Mouse (Mus musculus) kidney, adult 11 months (tissue): ENCODE measurements around the gene Lin52.
"Not testable (repeated sequence)": the region's sequence is repeated elsewhere in the genome, so short reads cannot be mapped to it uniquely, and the experiment has no call there.

Source experiments
- DNase-seq: peaks from one replicate; pipeline ENCODE4 v3.0.0; 2022

Gene Lin52

DNA sequence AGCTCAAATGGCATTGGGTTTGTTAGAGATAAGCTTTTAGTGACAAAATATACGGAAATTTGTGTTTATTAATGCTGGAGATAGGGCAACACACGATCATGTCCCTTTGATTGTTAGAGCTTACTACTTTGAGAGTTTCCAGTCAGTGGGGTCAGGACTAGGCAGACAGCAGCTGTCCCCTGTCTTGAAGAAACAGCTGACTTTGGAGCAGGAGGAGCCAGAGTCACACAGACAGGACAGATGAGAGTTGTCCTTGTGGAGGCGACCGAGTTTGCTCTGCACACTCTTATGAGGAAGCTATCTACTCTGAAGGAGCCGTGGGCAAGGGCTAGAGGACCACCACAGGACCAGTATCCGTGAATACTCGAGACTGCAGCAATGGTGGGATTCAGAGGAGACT lies 27.7 kb downstream of the Lin52 start:
- no peak for DNase-seq

DNA sequence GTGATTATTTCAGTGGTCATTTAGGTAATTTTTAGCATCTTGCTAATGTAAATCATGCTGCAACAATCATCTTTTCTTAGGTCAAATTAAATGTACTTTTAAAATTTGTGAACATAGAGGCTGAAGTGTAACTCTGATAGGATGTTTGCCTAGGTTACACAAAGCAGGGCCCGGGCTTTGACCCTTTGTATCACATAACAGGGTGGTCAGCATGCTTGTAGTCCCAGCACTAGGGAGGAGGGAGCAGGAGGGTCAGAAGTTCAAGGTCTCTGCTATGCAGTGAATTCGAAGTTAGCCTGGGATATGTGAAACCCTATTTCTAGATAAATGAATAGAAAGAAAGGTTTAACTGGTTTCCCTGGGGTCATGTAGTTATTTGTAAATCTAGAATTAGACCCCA lies 30.0 kb downstream of the Lin52 start:
- DNase-seq, result no peak

DNA sequence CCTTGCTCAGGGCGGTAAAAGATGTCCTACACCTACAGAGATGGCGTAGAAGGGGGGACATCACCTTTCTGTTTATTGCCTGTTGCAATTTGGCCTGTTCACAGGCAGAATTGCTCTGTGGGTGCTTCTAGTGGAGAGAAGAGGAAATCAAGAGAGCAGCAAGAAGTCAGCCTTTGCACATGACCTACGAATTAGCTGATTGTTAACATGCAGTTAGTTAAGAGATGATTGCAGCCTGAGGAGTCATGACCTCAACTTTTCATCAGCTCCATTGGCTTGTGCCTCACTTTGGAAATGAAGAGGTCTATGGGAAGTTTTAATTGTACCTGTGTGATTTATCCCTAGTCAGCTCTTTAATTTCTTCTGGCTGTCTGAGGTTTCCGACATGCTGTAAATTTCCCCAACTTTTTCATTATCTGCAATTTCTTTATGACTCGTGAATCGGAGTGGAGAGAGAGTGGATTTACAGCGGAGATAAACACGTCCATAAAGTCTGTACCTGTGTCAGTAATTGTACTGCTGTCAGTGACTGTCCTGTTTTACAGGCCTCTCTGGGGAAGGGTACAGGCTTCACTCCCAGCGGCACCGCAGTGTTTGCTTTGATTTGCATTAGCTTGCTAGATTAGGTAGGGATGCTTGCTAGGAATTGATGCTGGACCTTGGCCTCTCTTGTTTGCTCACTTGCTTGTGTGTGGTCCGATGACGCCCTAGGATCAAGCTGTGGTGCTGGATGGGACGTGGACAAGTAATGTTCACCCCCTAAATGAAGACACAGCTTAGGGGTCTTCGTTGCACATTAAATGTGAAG lies 31.8 kb downstream of the Lin52 start:
- no peak for DNase-seq

DNA sequence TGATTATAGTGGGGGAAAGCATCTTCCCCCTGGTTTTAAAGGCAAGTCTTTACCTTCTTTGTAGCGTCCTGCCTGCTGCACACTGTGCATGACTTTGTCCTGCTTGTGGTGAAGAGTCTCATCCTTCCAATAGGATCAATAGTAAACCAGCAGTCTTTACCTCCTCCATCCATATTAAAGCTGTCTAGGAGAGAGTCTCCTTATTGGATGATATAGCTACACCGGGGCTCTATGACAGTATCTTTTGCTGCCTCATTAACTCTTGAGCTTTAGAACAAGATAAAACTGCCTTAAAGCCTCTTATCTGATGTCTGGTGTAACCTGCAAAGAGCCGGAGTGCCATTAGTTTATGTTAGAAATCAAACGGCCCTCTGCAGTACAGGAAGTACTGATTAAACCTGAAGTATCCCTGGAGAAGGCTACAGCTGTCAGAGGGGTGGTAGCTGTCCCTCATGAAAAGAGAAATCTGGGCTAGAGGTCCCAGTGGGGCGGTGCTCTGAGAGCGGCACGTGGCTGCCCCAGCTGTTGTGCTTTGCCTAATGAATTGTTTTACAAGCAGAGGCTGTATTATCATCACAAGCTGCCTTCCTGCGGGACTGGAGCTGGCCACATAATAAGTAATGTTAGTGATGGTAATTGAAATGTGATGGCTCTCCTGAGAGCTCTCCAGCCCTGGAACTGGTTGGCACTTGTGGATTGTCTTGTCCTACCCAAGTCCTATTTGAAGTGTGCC lies 36.3 kb downstream of the Lin52 start:
- DNase-seq, result peak; percentile 16

DNA sequence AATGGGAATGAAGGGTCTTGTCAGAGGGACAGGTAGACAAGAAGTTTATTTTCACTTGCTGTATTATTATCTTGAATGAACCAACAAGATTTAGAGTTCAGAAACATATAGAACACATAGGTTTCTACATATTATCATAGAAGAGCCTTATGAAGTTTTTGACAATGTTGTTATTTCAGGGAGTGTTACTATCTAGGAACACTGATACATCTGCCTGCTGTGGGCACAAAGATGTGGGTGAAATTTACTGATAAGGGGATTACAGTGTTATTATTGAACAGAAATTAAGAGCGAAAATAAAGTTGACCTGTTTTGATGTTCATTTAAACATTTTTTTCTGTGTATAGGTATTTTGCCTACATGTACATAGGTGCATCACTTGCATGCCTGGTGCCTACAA lies 45.6 kb downstream of the Lin52 start:
- DNase-seq, result no peak

DNA sequence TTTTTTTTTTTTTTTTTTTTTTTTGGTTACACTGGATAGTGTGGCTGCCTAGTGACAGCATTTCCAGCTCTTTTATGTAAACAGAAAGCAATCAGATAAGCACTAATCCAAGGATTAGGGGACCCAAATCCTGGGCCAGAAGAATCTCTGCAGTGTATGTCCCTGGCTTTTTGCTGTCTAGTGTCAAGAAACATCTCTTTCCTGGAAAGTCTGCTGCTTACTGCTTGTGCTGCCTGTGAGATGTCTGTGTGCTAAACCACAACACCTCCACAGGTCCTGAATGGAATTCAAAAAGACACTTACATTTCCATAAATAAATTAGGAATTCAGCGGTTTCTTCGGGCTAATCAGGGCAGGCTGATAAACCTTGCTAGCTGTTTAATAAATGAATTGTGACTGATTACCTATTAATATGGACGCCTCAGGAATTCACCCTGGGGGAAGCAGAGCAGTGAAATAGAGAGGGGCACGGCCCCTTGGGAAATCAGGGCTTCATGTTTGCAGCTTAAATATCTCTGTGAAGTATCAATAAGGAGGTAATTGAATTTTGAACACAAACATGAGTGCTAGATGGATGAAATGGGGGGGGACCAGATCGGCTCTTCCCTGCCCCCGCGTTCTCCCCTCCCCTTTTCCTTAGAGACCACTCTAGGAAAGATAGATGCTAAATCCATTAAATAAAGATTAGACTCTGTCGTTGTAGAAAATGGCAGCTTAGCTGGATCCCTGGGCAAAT lies 49.5 kb downstream of the Lin52 start:
- no peak for DNase-seq

DNA sequence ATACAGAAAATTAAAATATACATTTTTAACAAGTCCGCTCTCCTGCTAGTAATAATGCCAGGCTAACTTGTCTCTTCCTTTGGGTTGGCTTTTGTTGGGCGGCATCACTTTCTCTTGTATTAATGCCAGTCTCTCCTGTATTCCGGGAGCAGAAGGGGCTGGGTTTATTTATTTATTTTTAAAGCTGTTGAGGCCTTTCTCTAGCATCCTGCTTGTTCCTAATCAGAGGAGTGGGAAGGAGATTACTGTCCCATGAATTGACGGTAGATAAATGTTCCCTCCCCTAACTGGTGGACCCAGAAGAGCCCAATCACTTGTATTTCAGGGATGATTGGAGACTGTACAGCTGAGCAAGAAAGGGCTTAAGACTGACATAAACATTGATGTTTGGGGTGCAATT lies 50.1 kb downstream of the Lin52 start:
- DNase-seq, result no peak

DNA sequence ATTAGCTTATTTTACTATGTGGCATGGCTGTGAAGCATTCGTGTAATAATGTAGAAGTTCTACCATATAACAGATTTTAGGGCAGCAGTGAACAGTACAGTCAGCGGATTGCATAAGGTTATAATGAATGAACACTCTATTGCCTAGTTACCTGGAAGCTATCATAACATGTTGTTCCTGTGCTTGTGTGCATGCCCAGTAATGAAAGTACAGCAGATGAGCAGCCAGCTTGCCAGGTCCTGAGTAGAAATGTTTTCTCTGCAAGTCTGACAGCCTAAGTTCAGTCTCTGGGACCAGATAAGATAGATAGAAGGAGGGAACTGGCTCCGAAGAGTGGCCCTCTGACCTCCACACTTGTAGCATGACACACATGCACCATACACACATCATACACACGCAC lies 55.6 kb downstream of the Lin52 start:
- DNase-seq, result no peak

DNA sequence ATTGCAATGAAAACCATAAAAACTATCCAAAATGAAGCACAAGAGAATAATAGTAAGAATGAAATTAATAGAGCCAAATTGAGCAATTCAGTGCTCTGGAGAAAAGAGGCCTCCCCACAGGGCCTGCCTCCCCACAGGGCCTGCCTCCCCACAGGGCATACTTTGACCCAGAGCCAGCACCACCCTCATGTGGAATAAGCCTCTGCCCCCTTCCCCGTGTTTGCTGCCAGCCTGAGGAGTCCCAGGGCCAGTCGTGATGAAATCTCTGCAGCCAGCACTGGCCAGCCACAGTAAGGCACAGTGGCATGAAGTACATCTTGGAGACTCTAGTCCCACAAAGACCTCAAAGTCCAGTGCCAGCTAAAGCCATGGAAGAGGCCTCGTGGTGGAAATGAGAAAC lies 60.8 kb downstream of the Lin52 start:
- DNase-seq, result peak; percentile 17

DNA sequence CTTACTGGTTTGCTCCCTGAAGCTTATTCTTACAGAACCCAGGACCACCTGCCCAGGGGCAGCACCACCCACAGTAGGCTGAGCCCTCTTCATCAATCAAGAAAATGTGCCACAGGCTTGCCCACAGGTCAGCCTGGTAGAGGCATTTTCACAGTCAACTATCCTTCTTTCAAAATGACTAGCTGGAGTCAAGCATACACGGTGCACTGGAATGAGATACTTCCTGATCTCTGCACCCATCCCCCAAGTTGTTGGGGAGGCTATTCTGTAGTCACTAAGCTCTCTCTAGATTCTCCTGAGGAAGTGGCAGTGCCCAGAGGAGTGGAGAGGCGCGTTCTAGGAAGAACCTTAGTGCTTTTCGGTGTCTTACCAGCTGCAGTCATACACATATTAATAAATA lies 64.3 kb downstream of the Lin52 start:
- DNase-seq, result no peak

DNA sequence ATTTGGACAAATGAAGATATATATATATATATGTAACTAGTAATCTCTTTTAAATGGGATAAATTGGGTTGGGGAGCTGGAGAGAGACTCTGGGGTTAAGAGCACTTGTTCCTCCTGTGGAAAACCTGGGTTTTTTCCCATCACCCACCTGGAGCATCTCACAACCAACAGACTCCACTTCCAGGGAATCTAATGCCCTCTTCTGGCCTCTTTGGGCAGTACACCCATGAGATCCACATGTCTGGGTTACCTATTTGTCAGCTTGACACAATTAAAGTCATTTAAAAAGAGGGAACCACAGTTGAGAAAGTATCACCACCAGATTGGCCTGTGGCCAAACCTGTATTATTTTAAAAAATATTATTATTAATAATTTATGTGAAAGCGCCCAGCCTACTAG lies 65.4 kb downstream of the Lin52 start:
- no peak for DNase-seq

DNA sequence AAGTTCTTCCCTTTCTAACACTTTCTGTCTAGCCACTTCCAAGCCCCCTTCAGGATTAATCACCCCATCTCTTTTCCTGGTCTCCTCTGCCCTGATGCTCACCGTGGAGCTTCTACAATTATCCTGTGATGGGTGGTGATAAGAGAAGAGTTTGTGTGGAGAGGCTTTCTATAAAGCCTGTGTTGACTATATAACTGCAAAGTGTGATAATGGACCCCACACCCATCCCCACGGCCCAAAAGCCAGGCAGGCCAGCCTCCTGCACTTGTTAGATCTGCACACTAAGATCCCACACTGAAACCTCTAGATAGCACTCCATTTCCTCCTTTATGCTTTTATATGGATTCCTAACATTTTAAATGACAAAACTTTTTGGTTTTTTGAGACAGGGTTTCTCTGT lies 66.8 kb downstream of the Lin52 start:
- DNase-seq, result no peak

DNA sequence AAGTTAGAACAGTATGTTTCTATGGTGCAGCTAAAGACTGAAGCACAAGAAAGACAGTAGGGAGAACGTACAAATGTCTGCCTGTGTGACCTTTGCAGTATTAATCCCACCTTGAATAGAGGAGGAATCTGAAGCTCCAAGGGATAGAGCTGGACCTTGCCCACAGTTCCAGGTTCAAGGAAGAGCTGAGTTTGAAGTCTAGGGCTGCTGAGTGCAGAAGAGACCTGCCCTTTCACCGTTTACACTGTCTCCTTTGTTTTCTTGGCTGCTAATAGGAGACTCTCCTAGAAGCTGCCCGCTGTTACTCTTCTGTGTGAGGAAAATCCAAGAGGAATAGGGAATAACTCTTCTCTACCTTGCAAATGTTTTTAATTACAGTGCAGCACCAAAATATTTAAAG lies 72.5 kb downstream of the Lin52 start:
- peak; percentile 26 for DNase-seq

DNA sequence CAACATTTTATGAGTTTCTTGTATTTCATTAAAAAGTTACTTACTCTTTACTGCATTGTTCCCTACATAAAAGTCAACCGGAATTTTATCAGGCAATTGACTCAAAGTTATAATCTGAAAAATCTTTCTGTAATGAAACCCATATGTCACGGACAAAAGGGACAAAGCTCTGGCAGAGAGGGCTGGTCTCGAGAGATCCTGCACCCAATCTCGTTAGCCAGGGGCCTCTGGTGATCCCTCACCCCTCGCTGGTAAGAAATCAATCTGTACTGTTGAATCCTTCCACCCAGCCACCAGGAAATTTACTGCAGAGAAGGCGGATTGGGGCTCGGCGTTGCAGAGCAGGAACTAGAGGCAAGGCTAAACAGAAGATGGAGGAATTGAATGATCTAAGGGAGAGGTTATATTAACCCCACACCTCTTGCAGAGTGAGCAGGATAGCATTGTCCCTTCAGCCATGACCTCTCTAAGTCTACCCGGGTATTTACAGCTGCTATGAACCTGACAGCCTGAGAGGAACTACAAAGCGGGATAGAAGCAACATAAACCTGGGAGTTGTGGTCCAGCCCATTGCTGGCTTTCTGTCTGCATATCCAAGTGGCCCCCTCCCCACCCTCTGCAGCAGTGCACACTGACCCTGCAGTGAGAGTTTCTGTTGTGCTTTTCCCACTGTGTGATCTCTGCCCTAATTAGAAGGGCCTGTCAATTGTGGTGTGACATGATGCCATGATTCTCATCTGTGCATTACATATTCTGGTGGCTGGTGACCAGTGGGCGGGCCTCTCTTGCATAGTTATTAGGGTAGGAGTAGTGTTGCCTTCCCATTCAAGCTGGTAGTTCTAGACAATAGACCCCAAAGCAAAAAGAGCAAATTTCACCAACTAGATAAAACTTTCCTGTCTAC lies 73.2 kb downstream of the Lin52 start:
- DNase-seq, result no peak

DNA sequence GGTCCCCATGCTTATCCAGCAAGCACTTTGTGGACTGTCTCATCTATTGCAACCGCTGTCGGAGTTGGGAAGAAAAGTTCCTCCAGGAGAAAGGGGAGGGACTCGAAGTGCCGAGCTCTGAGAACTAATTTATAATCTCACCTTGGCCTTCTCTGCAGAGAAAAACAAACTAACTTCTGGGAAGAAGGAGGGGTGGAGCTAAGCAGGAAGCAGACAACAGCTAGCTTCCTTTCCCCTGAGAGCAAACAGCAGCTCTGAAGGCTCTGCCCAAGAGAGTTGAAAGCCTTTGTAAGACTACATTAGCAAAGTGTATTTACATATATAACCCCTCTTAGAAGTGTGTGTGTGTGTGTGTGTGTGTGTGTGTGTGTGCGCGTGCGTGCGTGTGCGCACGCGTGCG lies 74.2 kb downstream of the Lin52 start:
- DNase-seq, result no peak

DNA sequence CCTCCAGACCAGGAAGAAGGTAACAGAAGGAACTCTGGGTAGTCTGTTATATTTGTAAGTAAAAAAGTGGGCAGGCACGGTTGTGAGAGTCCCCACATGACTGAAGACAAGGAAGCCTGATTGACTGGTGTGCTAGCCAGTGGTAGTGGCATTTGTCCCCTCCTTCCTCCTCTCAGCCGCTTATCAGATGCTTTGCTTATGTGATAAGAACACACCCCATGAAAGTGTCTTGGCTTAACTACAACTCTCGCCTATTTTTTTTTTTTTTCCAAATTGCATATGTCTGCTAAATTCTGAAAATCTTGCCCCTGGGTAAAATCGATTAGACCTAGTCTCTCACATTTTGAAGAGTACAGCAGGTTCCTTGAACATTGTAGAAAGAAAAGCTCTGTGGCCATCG lies 79.2 kb downstream of the Lin52 start:
- no peak for DNase-seq

DNA sequence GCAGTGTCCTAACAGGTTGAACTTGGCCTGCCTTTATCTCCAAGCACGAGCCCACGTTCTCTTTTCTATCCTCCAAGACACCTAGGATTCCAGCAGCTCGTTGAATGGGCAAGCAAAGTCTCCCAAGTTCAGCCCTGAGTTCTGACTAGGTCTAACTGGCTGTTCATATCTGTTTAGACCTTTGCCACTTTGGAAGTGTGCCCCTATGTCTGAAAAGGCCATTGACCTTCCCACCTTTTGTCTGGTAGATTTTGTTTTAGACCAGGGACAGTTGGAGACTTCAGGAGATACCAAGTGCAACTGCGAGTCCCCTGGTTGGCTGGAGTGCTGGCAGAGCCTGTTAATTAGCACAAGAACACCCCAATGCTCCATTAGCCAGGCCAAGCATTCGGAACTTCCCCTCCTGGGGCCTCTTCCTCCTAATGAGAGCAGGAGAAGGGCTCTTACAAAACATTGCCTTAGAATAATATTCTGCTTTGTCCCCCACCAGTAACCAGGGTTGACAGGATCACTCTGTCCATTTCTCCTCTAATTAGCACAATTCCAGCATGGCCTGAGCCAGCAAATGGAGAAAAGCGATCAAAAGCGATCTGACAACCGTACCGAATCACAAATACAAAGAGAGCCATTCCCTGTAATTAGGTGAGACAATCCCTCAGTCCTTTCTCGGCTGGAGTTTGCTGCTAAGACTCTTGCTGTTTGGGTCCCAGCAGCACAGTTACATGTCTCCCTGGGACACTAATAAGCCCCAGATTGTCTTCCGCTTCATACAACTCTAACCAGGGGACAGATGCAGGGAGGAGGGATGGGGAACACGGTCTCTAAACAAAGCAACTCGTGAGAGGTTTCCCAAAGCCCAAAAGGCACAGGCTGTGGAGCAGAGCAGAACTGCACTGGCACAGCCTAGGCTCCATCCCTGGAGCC lies 80.9 kb downstream of the Lin52 start:
- DNase-seq, result no peak

DNA sequence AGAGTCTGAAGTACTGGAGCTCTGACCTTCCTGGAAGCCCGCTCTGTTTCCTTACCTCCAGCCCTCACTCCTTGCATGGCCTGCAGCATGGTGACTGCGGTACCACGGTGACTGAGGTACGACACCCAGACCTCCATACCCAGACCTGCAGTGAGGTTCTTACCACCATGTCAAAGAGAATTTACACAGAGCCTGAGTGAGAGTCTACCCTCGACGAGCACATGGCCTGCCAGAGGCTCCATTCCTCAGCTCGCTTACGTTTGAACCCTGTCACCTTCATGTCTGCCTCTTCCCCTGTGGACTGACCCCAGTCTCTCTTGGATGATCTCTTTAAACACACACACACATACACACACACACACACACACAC lies 81.6 kb downstream of the Lin52 start:
- DNase-seq, result no peak

DNA sequence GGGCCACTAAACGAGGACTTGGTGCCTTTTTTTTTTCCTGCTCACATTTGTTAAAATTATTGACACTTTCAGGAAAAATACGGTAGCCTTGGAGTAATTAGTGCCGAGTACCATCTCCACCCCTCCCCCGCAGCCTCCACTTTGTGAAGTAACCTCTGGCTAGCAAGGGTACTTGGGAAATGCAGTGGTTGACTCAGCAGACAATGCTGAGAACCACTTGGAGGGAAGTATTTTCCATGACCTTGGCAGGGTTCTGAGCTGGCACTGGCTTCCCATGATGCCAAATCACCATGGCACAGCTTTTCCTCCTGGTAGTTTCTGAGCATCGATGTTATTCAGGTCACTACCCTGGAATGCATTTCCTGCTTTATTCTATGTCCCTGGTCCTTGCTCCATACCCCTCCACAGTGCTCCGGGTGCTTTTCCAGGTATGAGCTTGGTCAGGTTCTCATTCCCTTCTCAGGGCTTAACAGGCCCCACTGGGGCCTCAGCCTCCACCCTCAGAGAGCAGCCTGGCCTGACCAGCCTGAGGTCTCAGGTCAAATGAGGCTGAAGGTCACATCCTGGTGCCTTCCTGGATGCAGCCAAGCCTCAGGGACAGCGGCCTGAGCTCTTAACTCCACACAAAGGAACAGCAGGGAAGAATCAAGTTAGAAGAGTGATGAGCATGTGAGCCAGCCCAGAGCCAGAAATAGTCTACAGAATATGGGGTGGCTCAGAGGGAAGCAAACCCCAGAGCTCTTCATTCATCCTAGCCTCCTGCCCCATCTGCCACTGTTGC lies 82.7 kb downstream of the Lin52 start:
- peak; percentile 11 for DNase-seq

DNA sequence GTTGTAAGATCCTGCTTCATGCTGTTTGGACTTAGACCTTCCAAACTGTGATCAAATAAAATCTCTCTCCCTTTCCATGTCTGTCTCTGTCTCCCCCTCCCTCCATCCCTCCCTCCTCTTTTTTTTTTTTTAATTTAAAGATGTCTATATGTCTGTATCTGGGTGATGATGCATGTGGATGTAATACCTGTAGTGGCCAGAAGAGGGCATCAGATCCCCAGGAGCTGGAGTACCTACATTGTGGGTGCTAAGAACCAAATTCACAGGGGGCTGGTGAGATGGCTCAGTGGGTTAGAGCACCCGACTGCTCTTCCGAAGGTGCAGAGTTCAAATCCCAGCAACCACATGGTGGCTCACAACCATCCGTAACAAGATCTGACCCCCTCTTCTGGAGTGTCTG lies 88.3 kb downstream of the Lin52 start:
- not testable (repeated sequence) for DNase-seq

DNA sequence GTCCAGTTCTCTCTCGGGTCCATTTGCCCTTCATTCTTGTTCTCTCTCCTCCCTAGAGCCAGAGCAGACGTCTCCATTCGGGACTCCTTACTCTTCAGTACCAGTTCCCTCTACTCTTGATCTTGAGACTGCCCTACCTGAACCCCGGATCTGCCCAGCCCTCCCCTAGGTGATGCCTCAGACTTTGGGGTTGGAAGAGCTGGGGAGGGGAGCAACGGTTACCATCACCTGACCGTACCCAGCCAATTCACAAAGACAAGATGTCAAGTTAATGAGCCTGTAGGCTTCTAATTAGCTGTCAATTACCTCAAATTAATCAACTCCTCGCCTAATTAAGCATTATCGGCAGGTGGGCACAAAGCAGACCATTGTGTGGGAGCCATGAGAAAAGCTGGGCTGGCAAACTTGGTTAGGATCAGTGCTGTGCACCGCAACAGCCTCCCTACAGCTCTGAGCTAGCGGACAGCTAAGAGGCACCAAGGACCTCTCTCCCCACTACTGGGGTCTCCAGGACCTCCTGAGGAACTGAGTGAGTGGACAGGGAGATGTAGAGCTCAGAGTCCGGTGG lies 90.3 kb downstream of the Lin52 start:
- no peak for DNase-seq
